Mouse (Mus musculus): Measurements from ENCODE around the gene Acaca. TPM values are rescaled to one million over a fixed set of nuclear protein-coding genes. Genes with fewer than 3 reads are reported as not detected.
"Not testable (repeated sequence)": the region's sequence is repeated elsewhere in the genome, so short reads cannot be mapped to it uniquely, and the experiment has no call there.

Gene Acaca
- total RNA-seq, 2 experiments from 2014 or later: 11.4 to 17.3 TPM

DNA sequence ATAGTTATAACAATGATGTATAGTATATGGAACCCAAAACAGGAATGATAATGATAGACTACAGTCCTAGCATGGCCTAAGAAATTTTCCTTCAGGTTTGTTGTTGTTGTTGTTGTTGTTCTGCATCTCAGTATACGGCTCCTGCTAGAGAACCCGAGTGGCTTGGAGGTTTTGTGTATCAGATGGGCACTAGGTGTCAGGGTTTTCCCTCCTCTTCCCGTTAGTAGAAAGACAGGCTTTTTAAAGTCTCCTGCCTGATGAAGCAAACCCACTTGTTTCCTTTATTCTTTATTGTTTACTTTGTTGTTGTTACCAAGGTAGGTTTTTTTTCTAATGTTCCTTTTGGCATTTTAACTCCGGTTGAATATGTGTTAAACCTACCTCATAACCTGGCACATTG is 197.6 kb downstream of the Acaca start:
- no peak for DNase-seq (ENCODE audit: low spot score)

DNA sequence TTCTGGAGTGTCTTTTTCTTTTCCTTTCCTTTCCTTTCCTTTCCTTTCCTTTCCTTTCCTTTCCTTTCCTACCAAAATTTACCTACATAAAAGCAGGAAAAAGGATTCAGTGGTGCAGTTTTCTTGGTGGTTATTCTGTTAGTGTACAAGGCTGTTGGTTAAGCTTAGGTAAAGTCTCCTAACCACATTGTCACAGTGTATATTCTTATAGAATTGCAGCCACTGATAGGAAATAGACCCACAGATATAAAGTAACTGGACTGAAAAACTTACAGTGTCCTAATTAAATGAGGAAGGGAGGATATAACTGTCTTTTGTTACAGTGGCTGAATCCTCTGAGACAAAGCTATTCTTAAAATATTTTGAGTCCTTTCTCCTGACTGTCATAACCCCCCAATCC is 202.9 kb downstream of the Acaca start:
- DNase-seq (ENCODE audit: low spot score): no peak

DNA sequence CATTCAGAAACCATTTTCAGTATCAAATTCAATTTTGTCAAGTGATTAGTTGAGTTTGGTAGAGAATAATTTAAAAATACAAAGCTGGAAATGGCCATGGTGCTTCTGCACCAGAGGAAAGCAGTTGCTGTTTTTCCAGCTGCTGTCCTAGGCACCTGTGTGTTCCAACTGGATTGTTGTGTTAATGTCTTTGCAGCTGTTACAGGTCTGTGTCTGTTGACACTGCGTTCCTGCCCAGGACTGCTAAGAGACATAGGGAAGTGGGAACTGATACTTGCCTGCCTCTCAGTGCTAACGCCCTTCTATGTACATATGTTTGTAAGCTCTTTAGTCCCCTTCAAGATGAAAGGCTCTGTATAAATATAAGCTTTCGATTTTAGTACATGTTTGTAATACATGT is 203.4 kb downstream of the Acaca start:
- no peak for DNase-seq (ENCODE audit: low spot score)

DNA sequence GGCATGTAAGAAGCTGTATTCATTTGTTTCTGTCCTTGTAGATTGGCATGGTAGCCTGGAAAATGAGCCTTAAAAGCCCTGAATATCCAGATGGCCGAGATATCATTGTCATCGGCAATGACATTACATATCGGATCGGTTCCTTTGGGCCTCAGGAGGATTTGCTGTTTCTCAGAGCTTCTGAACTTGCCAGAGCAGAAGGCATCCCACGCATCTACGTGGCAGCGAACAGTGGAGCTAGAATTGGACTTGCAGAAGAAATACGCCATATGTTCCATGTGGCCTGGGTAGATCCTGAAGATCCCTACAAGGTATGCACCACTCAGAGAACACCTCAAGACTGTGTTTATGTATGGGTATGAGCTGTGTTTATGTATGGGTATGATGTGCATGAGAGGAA is 208.8 kb downstream of the Acaca start:
- not testable (repeated sequence) for DNase-seq (ENCODE audit: low spot score)

DNA sequence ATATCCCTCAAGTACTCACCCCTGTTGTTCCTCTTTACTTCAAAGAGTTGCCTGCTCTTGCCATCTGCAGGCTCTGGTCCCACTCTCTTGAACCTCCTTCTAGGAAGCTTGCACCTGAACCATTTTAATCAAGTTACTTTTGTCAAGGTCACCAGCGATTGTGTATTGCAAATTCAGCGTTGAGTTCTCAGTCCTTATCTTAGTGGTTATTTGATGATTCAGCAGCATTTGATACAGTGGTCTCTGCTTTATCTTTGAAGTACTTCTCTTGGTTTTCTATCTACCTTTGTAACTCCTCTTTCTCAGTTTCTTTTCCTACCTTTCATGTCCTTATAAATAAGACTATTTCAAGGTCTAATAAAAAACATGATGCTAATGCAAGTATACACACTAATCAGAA is 211.2 kb downstream of the Acaca start:
- DNase-seq (ENCODE audit: low spot score): no peak

DNA sequence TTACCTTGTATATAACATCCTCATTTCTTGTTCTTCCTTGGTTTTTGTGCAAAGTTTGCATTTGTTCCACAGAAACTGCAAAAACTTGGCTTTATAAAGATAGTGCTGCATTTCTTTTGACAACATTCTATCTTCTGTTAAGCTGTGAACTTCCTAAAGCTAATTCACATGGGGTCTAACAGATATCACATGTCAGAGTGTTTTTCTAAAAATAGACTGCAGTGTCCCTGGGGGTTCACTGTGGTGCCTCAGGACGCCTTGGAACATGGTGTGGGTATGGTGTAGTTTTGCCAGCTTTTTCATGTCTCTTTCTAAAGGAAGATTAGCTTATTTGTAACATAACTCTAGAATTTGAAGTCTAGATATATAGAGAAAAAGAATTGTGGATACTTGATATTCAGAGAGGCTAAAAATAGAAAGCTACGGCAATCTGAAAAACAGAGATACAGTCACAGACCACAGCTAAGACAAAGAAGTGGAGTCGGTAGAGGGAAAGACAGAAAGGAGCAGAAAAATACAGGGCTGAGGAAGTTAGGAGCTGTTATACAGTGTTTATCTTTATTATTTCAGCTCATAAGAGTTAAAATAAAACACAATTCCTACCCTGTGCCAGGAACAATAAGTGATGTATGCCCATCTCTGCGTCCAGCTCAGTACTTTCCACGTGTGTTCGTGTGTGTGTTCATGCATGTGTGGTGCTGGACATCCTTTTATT is 215.2 kb downstream of the Acaca start:
- DNase-seq (ENCODE audit: low spot score): no peak

DNA sequence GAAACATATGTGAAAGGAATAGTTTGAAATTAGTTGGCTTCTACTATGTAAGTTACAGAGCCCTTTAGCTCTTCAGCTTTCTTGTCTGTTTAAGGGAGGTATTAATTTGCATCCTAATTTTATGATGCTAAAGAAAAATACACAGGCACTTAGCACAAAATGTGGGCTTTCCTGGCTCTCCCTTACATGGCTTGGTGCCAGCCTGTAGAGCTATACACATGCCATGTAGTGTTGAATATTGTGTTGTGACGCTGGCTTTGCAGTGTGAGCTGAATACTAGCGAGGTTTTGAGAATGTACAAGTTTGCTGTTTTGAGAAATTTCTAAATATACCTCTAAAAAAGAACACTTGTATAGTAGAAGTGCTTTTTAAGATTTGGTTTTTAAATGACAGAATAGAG is 218.3 kb downstream of the Acaca start:
- DNase-seq (ENCODE audit: low spot score): no peak

DNA sequence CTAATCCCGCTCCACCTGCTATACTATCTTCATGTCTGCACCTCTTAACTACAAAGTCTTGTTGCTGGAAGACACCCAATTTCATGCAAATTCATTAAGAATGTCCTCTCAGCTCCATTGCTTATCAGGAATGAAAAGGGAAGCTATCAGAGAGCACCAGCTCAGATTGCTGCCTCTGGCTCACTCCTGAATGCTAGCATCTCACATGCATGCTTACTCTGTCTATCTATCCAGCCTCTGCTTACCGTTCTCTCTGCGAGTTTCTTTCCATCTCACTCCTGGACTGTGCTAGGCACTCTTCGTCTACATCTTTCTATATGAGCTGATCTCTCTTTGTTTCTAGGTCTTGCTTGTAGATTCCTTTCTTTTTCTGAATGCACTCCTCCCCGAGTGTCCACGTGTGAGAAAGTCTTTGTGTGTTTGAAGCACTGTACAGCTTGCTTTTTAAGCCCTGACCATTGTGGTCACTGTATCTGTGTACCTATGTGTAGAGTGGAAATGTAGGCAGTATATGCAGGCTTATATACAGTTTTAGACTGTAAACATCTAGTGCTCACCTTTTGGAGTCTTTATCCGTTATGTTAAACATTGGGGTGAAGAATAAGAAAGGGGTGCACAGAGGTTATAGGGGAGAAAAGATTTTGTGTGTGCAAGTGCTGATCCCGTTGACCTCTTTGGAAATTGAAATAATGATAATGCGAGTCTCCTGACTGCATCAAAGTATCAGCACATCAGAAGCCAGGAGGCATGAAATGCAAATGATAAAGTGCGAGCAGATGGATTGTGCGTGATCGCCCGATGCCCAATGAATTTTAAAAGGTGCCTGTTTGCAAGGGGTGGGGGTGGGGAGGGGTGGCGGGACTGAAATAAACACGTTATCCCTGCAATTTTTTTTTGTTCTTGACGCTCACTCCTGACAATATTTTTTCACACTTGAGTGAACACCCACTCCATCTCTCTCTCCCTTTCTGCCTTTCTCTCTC is 219.7 kb downstream of the Acaca start:
- DNase-seq (ENCODE audit: low spot score): no peak

DNA sequence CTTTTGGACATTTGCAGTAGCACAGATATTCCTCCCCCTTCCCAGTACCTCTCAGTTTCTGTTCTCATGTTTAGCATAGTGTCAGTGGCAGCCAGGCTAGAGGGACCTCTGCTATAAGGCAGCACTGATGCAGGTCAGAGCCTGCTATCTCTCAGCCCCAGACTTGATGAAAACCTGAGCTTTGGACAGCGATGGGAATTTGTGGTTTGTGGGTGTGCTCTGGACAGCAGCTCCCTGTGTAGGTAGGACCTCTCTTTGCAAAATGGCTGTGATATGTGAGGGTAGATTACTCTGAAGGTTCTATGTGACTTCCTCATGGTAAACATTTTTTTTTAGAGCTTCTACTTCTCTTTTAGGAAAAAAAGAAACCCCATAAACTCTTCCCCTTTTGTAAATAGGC is 221.7 kb downstream of the Acaca start:
- DNase-seq (ENCODE audit: low spot score): no peak

DNA sequence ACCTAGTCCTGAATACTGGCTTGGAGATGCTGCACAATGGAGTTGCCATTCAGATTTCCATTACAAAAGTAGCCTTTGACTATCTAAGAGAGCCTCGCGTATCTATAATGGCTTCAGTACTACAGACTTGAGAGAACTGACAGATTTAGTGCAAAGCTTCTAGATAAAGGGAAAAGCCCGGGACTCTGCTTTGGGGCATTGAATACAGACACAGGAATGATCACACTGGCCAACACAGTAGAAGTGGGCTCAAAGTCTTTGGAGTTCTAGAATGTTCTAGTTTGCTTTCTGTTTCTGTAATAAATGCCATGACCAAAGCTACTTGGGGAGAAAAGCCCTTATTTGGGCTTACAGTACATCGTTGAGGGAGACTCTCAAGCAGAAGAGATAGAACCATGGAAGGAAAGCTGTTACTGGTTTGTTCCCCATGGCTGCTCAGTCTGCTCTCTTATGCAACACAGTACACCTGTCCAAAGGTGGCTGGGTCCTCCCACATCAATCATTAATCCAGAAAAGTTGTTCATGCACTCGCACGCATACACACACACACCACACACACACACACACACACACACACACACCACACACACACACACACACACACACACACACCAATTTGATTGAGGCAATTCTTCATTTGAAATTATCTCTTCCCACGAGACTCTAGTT is 223.7 kb downstream of the Acaca start:
- DNase-seq (ENCODE audit: low spot score): no peak

DNA sequence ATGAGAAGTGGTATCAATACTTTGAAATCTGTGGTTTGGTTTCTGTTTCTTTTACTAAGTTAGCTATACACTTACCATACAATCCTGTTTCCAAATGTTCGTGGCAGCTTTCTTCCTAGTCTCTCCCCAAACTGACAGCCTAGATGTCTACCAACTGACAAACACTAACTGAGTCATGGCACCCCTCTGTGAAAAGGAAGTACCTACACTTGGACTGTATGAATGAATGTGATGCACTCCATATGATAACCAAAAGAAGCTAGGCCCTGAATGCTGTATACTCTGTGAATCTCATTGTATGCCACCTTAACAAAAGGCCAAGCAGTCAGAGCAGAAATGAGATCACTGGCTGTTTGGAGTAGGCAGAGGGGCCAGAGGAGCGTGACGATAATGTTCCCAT is 227.8 kb downstream of the Acaca start:
- DNase-seq (ENCODE audit: low spot score): no peak

DNA sequence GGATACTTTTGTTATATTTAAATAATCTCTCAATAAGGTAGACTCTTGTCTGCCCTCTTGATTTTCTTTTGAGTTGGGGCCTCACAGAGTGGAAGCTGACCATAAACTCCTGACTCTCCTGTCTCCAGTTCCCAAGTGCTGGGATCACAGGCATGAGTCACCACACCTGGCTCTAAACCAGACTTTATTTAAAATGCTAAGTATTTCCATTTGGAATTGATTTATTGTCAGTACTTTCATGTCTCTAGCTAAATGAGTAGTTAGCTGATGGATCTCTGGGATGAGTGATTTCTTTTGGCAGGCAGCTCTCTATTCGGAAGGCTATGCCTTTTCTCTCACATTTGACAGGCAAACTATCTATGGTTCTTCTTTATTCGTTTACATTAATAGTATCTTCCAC is 228.3 kb downstream of the Acaca start:
- no peak for DNase-seq (ENCODE audit: low spot score)

DNA sequence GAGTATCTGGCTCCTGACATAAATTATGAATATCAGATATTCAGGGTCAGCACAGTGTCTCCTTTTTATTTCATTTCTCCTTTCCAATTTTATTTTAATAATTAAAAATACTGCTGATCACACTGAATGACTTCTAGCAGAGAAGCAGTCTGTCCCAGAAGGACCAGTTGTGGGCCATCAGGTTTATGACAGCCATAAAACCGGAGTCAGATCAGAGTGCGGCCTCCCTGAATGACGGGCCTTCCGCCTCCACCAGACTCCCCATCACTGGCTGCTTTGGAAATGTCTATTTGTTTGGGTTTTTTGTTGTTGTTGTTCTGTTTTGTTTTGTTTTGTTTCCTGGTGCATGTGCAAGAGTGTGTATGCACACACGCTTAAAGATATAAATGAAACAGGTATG is 232.1 kb downstream of the Acaca start:
- no peak for DNase-seq (ENCODE audit: low spot score)

DNA sequence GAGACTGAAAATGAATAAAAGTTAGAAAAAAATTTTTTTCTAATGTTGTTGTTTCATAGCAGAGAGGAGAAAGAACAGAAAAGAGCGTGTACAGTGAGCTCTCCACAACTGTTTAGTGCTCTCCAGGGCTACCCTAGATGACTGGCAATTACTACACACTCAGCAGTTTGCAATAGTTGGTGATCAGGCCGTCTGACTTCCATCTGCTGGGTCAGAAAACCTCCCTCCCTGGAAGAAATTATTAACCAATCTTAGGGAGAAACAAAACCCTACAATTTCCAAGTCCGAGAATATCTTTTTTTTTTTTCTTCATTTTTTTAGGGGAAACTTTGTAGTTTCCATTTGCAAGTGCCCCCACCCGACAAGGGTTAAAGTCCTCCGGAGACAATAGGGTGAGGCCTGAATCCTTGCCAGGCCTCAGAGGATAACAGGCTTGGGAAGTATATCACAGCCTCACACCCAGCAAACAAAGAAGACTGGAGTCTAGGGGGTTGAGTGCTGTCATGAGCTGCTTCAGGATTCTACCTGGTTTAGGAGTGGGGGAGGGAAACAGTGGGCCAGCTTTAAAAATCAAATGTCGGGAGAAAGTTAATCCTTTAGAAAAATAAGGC is 233.3 kb downstream of the Acaca start:
- no peak for DNase-seq (ENCODE audit: low spot score)

DNA sequence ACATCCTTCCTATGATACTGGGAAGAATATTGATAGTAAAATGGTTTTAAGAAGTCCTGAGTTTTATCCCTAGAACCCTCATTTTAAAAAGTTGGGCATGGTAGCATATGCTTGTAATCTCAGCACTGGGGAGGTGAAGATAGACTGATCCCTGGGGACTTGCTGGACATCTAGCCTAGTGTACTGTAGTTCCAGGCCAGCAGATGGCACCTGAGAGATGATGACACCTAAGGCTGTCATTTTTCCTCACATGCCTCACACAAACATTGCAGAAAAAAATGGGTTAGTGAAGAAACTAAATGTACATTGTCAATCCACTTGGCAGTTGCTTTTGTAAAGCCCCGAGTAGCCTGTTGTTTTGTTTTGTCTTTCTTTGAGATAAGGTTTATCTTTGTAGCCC is 235.8 kb downstream of the Acaca start:
- DNase-seq (ENCODE audit: low spot score): no peak

DNA sequence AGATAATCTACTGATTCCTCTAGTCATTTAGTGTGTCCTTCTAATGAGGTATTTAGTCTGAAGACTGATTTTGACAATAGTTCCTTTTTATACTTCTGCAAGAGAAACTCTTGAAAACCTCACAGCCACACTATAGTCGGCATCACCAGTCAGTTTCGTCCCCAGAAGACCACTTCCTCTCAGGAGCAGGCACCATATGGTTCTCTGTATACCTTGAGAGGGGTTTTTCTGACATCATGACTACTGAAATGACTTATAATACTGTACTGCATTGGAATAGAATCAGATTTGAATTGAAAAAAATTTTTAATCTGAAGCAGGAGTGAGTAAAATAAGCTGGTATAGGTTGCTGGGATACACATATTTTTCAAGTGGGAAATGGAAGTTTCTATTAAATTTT is 239.4 kb downstream of the Acaca start:
- DNase-seq (ENCODE audit: low spot score): no peak

DNA sequence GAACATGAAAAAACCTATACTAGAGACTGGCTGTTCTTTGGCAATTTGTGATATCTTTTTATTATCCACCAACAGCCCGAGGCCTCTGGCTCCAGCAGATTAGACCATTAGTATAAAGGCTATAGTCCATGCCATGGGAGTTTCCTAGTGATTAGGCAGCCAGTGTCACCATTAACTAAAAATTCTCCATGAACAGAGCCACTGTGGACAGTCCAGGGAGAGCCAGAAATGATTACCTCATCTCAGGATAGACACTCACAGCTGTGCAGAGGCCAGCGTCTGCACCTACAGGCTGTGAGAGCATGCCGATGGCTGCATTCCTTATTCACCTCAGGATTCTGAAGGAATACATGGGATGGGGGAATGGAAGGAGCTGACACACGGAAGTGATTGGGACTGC is 243.7 kb downstream of the Acaca start:
- no peak for DNase-seq (ENCODE audit: low spot score)

DNA sequence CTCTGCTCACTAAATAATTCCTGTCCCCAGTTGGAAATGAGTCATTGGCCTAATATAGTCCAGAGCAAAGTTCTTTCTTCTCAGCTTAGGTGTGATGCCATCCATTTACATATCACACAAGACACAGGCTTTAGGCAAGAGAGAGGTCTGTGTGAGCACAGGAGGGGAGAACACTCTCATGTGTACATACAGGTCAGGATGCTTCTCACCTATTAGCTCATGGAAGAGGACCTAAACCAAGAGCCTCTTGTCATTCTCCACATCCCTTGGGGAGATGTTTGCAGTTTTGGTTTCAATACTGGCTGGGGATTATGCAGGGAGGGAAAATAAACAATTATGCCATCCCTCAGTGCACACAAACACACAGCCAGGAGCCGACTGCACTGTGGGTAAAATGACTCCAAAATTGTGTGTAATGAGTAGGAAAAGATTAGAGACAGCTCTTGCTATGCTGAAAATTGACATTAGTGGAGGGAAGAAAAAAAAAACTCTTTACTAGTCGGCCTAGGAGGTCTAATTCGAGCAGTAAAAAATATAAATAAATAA is 246.6 kb downstream of the Acaca start:
- DNase-seq (ENCODE audit: low spot score): no peak

DNA sequence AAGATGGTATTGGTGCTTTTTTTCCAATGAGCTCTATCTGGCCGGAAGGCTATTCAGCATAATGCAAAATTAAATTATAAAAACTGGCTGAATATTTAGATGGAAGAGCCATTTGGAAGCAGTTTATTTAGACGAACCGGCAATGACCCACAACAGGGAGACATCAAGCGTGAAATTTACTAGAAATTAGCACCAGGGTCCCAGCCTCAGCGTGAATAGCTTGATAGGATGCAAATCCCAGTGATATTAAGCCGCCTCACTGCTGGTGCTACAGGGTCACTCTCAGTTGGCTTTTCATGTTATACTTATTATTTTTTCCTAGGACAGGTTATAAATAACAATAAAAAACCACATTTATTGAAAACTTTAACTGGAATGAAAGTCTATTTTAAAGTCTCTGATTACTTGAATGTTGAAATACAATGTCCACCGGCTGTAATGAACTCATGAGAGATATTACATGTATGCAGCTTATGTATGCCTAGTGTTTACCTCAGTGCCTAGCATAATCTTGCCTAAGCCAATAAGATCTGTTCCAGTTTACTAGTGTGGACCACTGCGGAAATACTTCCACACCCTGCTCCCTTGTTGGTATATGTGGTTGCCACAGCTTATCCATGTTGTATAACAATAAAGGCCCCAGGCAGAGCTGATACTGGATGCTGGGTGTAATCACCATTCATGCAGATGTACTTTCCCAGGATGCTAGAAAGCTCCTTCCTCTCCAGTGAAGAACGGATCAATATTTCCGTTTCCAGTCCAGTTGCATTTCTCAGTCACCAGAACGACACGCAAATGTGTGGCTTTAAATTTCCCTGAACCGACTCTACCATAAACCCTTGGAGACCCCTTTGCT is 247.3 kb downstream of the Acaca start:
- DNase-seq (ENCODE audit: low spot score): no peak

DNA sequence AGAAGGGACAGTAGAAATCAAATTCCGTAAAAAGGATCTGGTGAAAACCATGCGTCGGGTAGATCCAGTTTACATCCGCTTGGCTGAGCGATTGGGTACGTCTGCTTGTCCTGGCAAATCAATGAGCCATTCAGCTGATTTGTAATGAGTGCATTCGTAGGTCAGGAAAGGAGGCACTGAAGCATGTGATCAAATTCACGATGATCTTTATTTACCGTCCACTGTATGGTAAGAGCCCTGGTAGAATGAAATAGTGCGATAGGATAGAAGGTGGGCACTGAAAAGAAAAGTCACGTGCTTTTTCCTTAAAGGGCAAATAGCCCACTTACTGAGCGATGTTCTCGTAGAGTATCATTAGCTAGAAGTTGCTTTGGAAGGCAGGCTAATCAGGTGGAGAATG is 253.0 kb downstream of the Acaca start:
- DNase-seq (ENCODE audit: low spot score): no peak

DNA sequence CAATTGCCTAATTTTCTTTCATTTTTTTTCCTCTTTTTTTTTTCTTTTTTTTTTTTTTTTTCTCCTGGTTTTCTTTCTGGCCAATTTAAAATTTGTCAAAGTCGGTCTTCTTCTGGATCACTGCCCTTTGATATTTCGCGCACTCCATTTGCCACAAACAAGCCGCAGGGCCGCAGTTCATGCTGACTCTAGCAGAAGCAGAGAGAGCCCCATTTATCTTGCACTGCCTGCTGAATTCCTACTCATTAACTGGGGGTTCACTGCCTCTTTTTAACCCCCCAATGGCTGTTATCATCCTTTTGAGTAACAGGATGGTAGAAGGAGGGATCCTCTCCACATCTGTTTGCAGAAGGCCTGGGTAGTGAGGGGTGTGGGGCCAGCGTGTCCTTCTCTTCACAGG is 254.4 kb downstream of the Acaca start:
- DNase-seq (ENCODE audit: low spot score): no peak

All from gastrocnemius, adult 18-20 months (tissue).